Mouse (Mus musculus) small intestine, adult 2 months (tissue): ENCODE data around the gene Meis1.

Source experiments
- CTCF ChIP-seq: fragments of 200-500 bp; IDR thresholded peaks from 2 replicates; pipeline ENCODE4 v1.5.1; 2012; ENCODE audit warnings: low read depth, mild to moderate bottlenecking, control low read depth, inconsistent platforms, low read length, moderate library complexity, mixed read lengths; ENCODE audit not compliant: insufficient replicate concordance, insufficient read length; ENCODE audit errors: extremely low read depth
- POLR2A ChIP-seq: fragments of 200-500 bp; IDR thresholded peaks from 2 replicates; pipeline ENCODE4 v1.6.1; 2012; ENCODE audit warnings: low read depth, mild to moderate bottlenecking, control low read depth, inconsistent platforms, low read length, moderate library complexity

DNA sequence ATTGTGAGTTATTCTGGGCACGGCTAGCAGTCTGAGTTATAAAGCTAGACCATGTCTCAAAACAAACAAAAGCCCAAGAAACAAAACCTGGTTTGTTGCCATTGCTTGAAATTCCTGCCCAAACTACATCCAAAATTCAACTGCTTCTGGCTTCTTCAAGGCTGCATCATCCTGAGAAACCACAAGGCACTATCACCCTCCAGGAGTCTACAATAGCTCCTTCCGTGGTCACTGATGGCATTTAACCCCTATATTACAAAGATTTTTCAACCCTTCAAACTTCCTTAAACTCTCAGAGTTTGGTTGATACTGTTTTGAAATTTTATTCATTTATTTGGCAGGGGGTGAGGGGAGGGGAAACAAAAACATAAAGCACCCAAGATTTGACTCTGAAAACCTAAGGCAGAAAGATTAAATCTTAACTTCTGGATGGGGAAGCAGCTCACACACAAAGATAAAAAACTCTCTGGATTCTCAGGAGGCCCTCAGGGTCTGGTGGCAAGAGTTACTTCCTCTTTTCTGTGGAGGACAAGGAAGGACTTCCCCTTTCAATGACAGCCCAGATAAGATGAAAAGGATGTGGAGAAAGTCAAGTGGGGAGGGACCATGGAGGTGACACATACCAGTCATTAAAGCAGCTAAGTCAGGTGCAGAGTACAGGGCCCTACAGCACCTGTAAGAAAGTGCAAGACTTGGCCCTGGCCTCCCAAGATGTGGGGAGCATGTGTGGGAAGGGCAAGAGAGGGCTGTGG is 94.0 kb downstream of the Meis1 start:
- TF ChIP-seq CTCF (no peak), POLR2A (no peak)
